In genomic region chr6:54053316-54053715, GRCm38 (mm10) we compare ENCODE assay signal across 25 mouse cellular contexts. TPM values are rescaled to one million over a fixed set of nuclear protein-coding genes. Genes with fewer than 3 reads are reported as not detected.
A peak's percentile ranks its signal among the peaks of the same experiment; 100 is the strongest.
DNase-seq lines count a peak whose midpoint lies in the region; ATAC-seq lines count a peak whose summit lies in the region.
"Had no signal": no experiment of that assay in that cellular context is flagged by ENCODE, and none has a peak within 500 bp of the region (broad histone marks: within the 10 kb centered on the region; RNA-seq: fewer than 3 reads in every experiment).

No protein-coding gene starts in this region.

- no peaks in the 10 kb centered on the region for H3K9me3 ChIP-seq in forebrain, embryonic 13.5 days (replicated peaks)
- no peaks in the 10 kb centered on the region for H3K9me3 ChIP-seq in forebrain, embryonic 14.5 days (replicated peaks; ENCODE audit: control insufficient read depth, low read length)
- H3K9me3 ChIP-seq: embryonic facial prominence, embryonic 10.5 days; embryonic facial prominence, embryonic 13.5 days; forebrain, embryonic 10.5 days; hindbrain, embryonic 12.5 days; hindbrain, embryonic 15.5 days had no signal

- H3K4me3 ChIP-seq in forebrain, embryonic 13.5 days, result no peak overlapping the region
- H3K4me3 ChIP-seq in forebrain, embryonic 14.5 days (ENCODE audit: low read depth, low read length), result no peak overlapping the region
- H3K4me3 ChIP-seq: embryonic facial prominence, embryonic 10.5 days; embryonic facial prominence, embryonic 13.5 days; forebrain, embryonic 10.5 days; heart, adult 2 months; hindbrain, embryonic 12.5 days; hindbrain, embryonic 15.5 days had no signal

- no peaks in the 10 kb centered on the region for H3K27me3 ChIP-seq in forebrain, embryonic 13.5 days
- no peaks in the 10 kb centered on the region for H3K27me3 ChIP-seq in forebrain, embryonic 14.5 days (replicated peaks; ENCODE audit: control insufficient read depth, insufficient read depth, low read length)
- H3K27me3 ChIP-seq: CH12.LX; embryonic facial prominence, embryonic 13.5 days; hindbrain, embryonic 12.5 days; hindbrain, embryonic 15.5 days; Patski had no signal

- no peak overlapping the region for H3K4me2 ChIP-seq in forebrain, embryonic 13.5 days
- no peak overlapping the region for H3K4me2 ChIP-seq in forebrain, embryonic 14.5 days (ENCODE audit: low read length)
- H3K4me2 ChIP-seq: embryonic facial prominence, embryonic 13.5 days; heart, embryonic 11.5 days; hindbrain, embryonic 12.5 days; hindbrain, embryonic 15.5 days had no signal

- no peak for DNase-seq in forebrain, embryonic 14.5 days (ENCODE audit: low spot score)
- DNase-seq in frontal cortex, postnatal 10 days (ENCODE audit: low spot score in 2 of 2), result no peak
- DNase-seq in right cerebral cortex, adult 18-20 months, result peak; percentile 35
- no peak for DNase-seq in right cerebral cortex, postnatal 4 days
- DNase-seq in adrenal gland, postnatal 14 days, result no peak
- DNase-seq: adrenal gland, postnatal 10 days; B cell, adult 2 months; cerebellum, adult 18-20 months; cerebellum, postnatal 10 days; cerebellum, postnatal 36 days; embryo, embryonic 11 days; gastrocnemius, postnatal 25 days; heart, adult 2 months; kidney, adult 2 months had no signal

- peak; percentile 45; the same call in 1 of the 2 replicates for ATAC-seq in forebrain, embryonic 13.5 days
- no peak for ATAC-seq in forebrain, embryonic 14.5 days
- ATAC-seq in frontal cortex, adult (ENCODE audit: low TSS enrichment), result peak; percentile 51
- ATAC-seq: Patski had no signal

- WGBS in forebrain, embryonic 13.5 days, result 71% methylated on average over 3 of the region's 3 CpGs
- 54% methylated on average over 3 of the region's 3 CpGs for WGBS in forebrain, embryonic 14.5 days

- H3K9ac ChIP-seq in forebrain, embryonic 13.5 days, result no peak overlapping the region
- no peak overlapping the region for H3K9ac ChIP-seq in forebrain, embryonic 14.5 days (ENCODE audit: low read length)
- H3K9ac ChIP-seq: embryonic facial prominence, embryonic 13.5 days; hindbrain, embryonic 12.5 days; hindbrain, embryonic 15.5 days had no signal

- H3K36me3 ChIP-seq in forebrain, embryonic 13.5 days (ENCODE audit: poor library complexity, severe bottlenecking), result no peaks in the 10 kb centered on the region
- H3K36me3 ChIP-seq in forebrain, embryonic 14.5 days (ENCODE audit: control insufficient read depth, insufficient read depth, low read length), result no peaks in the 10 kb centered on the region
- H3K36me3 ChIP-seq: embryonic facial prominence, embryonic 10.5 days; embryonic facial prominence, embryonic 13.5 days; forebrain, embryonic 10.5 days; G1E; hindbrain, embryonic 12.5 days; hindbrain, embryonic 15.5 days had no signal

- no peak overlapping the region for H3K27ac ChIP-seq in forebrain, embryonic 13.5 days
- H3K27ac ChIP-seq in forebrain, embryonic 14.5 days (ENCODE audit: low read depth, low read length), result no peak overlapping the region
- H3K27ac ChIP-seq: embryonic facial prominence, embryonic 10.5 days; embryonic facial prominence, embryonic 13.5 days; forebrain, embryonic 10.5 days; heart, adult 2 months; hindbrain, embryonic 12.5 days; hindbrain, embryonic 15.5 days had no signal

- H3K4me1 ChIP-seq in forebrain, embryonic 13.5 days, result peaks cover 51% of the 10 kb centered on the region
- peaks cover 21% of the 10 kb centered on the region for H3K4me1 ChIP-seq in forebrain, embryonic 14.5 days (ENCODE audit: control insufficient read depth, insufficient read depth, low read length)

RNA-seq across cellular contexts. Expression of gene Chn2, which starts 14.0 kb away (rescaled TPM):
- 31.9 and 35.2 TPM in 2 replicates for polyA plus RNA-seq in forebrain, embryonic 13.5 days (2015; fragmentation: Nextera tagmentation; extraction: Ambion mirVana)
- 43.6 and 45.9 TPM in 2 replicates for polyA plus RNA-seq in forebrain, embryonic 14.5 days (2014; fragmentation: Nextera tagmentation; extraction: Ambion mirVana)
- 6.9 and 9.9 TPM in 2 replicates for total RNA-seq in adrenal gland, postnatal 14 days (2021)
- total RNA-seq: CH12.LX had no signal
- polyA plus RNA-seq: G1E had no signal
